Mouse (Mus musculus): Measurements from ENCODE around the gene Exoc8.

Exoc8 gene

GRCm38 (mm10) chr8:124845131-124845530 is 52.4 kb downstream of the Exoc8 start:
- no peak for DNase-seq
